Comparison of ENCODE assay signal across 11 mouse cellular contexts in genomic region chr6:84133996-84134721, GRCm38 (mm10).
A peak's percentile ranks its signal among the peaks of the same experiment; 100 is the strongest.
DNase-seq lines count a peak whose midpoint lies in the region; ATAC-seq and TF ChIP-seq lines count a peak whose summit lies in the region.
"Had no signal": no experiment of that assay in that cellular context is flagged by ENCODE, and none has a peak within 500 bp of the region (broad histone marks: within the 10 kb centered on the region; RNA-seq: fewer than 3 reads in every experiment).

No protein-coding gene starts in this region.

- no peaks in the 10 kb centered on the region for H3K36me3 ChIP-seq in forebrain, embryonic 14.5 days (ENCODE audit: control insufficient read depth, insufficient read depth, low read length)
- no peaks in the 10 kb centered on the region for H3K36me3 ChIP-seq in midbrain, embryonic 13.5 days
- H3K36me3 ChIP-seq: liver, embryonic 12.5 days had no signal

- H3K27ac ChIP-seq in layer of hippocampus, adult 2 months = peak overlapping the region; percentile 58; the same call in 1 of the 2 replicates
- peak overlapping the region; percentile 67; the same call in 1 of the 2 replicates for H3K27ac ChIP-seq in forebrain, embryonic 14.5 days (ENCODE audit: low read depth, low read length)
- no peak overlapping the region for H3K27ac ChIP-seq in midbrain, embryonic 13.5 days
- H3K27ac ChIP-seq: liver, embryonic 12.5 days had no signal

- no peak for TF ChIP-seq CTCF in layer of hippocampus, adult 2 months (conservative IDR thresholded peaks at IDR 0.05)

- H3K9ac ChIP-seq in forebrain, embryonic 14.5 days (ENCODE audit: low read length) = peak overlapping the region; percentile 48; the same call in 1 of the 2 replicates
- H3K9ac ChIP-seq in midbrain, embryonic 13.5 days (replicated peaks) = no peak overlapping the region; the same call in 1 of the 2 replicates
- H3K9ac ChIP-seq: liver, embryonic 12.5 days had no signal

- no peaks in the 10 kb centered on the region for H3K27me3 ChIP-seq in forebrain, embryonic 14.5 days (replicated peaks; ENCODE audit: control insufficient read depth, insufficient read depth, low read length)
- H3K27me3 ChIP-seq in midbrain, embryonic 13.5 days = no peaks in the 10 kb centered on the region
- H3K27me3 ChIP-seq: liver, embryonic 12.5 days had no signal

- H3K4me1 ChIP-seq in forebrain, embryonic 14.5 days (ENCODE audit: control insufficient read depth, insufficient read depth, low read length) = peaks cover 6% of the 10 kb centered on the region
- peaks cover 8% of the 10 kb centered on the region for H3K4me1 ChIP-seq in midbrain, embryonic 13.5 days (replicated peaks)
- H3K4me1 ChIP-seq: liver, embryonic 12.5 days; megakaryocyte, embryonic 14.5 days had no signal

- 0 out of 2 replicates have a peak, but pooled peaks have one; percentile 15 for ATAC-seq in forebrain, embryonic 14.5 days
- ATAC-seq in midbrain, embryonic 13.5 days = peak; percentile 59; the same call in 1 of the 2 replicates
- no peak for ATAC-seq in frontal cortex, adult (ENCODE audit: low TSS enrichment)
- ATAC-seq: liver, embryonic 12.5 days had no signal

- DNase-seq in cerebellum, adult 9-11 months = peak; percentile 33
- DNase-seq in cerebellum, adult 8-10 months = no peak
- DNase-seq in layer of hippocampus, adult 2 months (ENCODE audit: low spot score in 2 of 2) = no peak
- no peak for DNase-seq in layer of hippocampus, adult 9-11 months
- DNase-seq in forebrain, embryonic 14.5 days (ENCODE audit: low spot score) = peak; percentile 13
- DNase-seq in layer of hippocampus, adult 18-20 months (ENCODE audit: low spot score in 2 of 2) = no peak
- DNase-seq: adrenal gland, postnatal 25 days had no signal

- H3K4me2 ChIP-seq in forebrain, embryonic 14.5 days (ENCODE audit: low read length) = no peak overlapping the region; the same call in 1 of the 2 replicates
- H3K4me2 ChIP-seq in midbrain, embryonic 13.5 days (replicated peaks) = no peak overlapping the region
- H3K4me2 ChIP-seq: liver, embryonic 12.5 days had no signal

- H3K9me3 ChIP-seq in forebrain, embryonic 14.5 days (replicated peaks; ENCODE audit: control insufficient read depth, low read length) = no peaks in the 10 kb centered on the region
- H3K9me3 ChIP-seq in midbrain, embryonic 13.5 days = no peaks in the 10 kb centered on the region
- H3K9me3 ChIP-seq: liver, embryonic 12.5 days; megakaryocyte, embryonic 14.5 days had no signal

- no peak overlapping the region for H3K4me3 ChIP-seq in layer of hippocampus, adult 2 months
- no peak overlapping the region for H3K4me3 ChIP-seq in forebrain, embryonic 14.5 days (ENCODE audit: low read depth, low read length)
- H3K4me3 ChIP-seq in midbrain, embryonic 13.5 days (replicated peaks) = no peak overlapping the region
- H3K4me3 ChIP-seq: liver, embryonic 12.5 days; megakaryocyte, embryonic 14.5 days had no signal

- 76% methylated on average over 5 of the region's 7 CpGs for WGBS in forebrain, embryonic 14.5 days
- WGBS in midbrain, embryonic 13.5 days = 76% methylated on average over 5 of the region's 7 CpGs

Comparison
In these comparisons a context has a peak if more than half of its experiments do, and no peak if none do; other contexts are left out.
1. DNase-seq: peak in cerebellum, adult 9-11 months (single experiment) and forebrain, embryonic 14.5 days (single experiment); none in cerebellum, adult 8-10 months (single experiment), layer of hippocampus, adult 2 months (0 of 2), layer of hippocampus, adult 9-11 months (single experiment) and layer of hippocampus, adult 18-20 months (0 of 2).